Mouse (Mus musculus) lung, adult 2 months (tissue): ENCODE measurements around the gene Aff2.

Experiments used
- CTCF ChIP-seq: fragments of 200-500 bp; IDR thresholded peaks from 2 replicates; pipeline ENCODE4 v1.5.1; 2011; ENCODE audit warnings: mild to moderate bottlenecking, low read length, control low read depth; ENCODE audit not compliant: insufficient read depth
- POLR2A ChIP-seq: fragments of 200-500 bp; IDR thresholded peaks from 2 replicates; pipeline ENCODE4 v1.6.1; 2011; ENCODE audit warnings: low read depth, mild to moderate bottlenecking, control low read depth, low read length, borderline replicate concordance; ENCODE audit errors: extremely low read depth

DNA sequence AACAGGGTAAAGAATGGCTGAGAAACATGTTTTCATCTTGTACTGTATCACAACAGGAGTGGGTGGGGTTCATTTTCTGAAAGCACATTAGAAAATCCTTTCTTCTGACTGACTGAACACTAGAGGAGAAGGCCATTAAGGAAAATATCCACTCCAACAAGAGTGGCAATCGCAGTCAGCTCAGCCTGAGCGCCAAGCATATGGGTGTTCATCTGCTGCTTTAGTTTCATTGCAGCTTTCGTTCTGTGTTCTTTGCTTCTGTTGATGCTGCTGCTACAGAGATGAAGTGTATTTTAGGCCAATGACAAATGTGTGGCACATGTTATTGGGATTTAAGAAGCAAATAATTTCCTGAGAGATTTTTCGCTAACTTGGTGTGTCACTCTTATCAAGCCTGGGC is 451.7 kb downstream of the Aff2 start:
- no peak for TF ChIP-seq CTCF
- no peak for TF ChIP-seq POLR2A
